Mouse (Mus musculus) limb, embryonic 14.5 days (tissue): ENCODE measurements around the gene Lbh. TPM values are rescaled to one million over a fixed set of nuclear protein-coding genes. Genes with fewer than 3 reads are reported as not detected.

Experiments
- ATAC-seq: fragments of 200-750 bp; cut with Nextera tagmentation; 2 replicates; pipeline ENCODE4 v1.8.0; 2017; ENCODE audit warnings: low read depth, moderate number of reproducible peaks, moderate TSS enrichment; ENCODE audit not compliant: low FRiP score
- DNase-seq: peaks from one replicate; pipeline ENCODE4 v3.0.0-alpha.2; 2015; ENCODE audit warnings: low spot score
- H3K27ac ChIP-seq: fragments of 300-500 bp; sonication (generic); replicated peaks from 2 replicates; pipeline ENCODE4 v1.5.1; 2014; ENCODE audit warnings: low read depth, mild to moderate bottlenecking, low read length, moderate library complexity, mixed read lengths
- H3K27me3 ChIP-seq: fragments of 300-500 bp; sonication (generic); 2 replicates; pipeline ENCODE4 v1.6.1; 2014; ENCODE audit warnings: low read length, mixed read lengths; ENCODE audit not compliant: control insufficient read depth, insufficient read depth
- H3K36me3 ChIP-seq: fragments of 300-500 bp; sonication (generic); 2 replicates; pipeline ENCODE4 v1.6.1; 2014; ENCODE audit warnings: mild to moderate bottlenecking, low read length, moderate library complexity, mixed read lengths; ENCODE audit not compliant: control insufficient read depth, insufficient read depth
- H3K4me1 ChIP-seq: fragments of 300-500 bp; sonication (generic); 2 replicates; pipeline ENCODE4 v1.6.1; 2014; ENCODE audit warnings: antibody characterized with exemption, low read length, mixed read lengths; ENCODE audit not compliant: control insufficient read depth, insufficient read depth
- H3K4me2 ChIP-seq: fragments of 300-500 bp; sonication (generic); replicated peaks from 2 replicates; pipeline ENCODE4 v1.6.1; 2014; ENCODE audit warnings: low read depth, mild to moderate bottlenecking, low read length, moderate library complexity; ENCODE audit not compliant: severe bottlenecking
- H3K4me3 ChIP-seq: fragments of 300-500 bp; sonication (generic); replicated peaks from 2 replicates; pipeline ENCODE4 v1.5.1; 2014; ENCODE audit warnings: low read length
- H3K9ac ChIP-seq: fragments of 300-500 bp; sonication (generic); 2 replicates; pipeline ENCODE4 v1.6.1; 2014; ENCODE audit warnings: mild to moderate bottlenecking, low read depth, low read length, moderate library complexity; ENCODE audit not compliant: severe bottlenecking
- H3K9me3 ChIP-seq: fragments of 300-500 bp; sonication (generic); 2 replicates; pipeline ENCODE4 v1.6.1; 2016; ENCODE audit warnings: low read length; ENCODE audit not compliant: control insufficient read depth
- POLR2A ChIP-seq: fragments of 200-500 bp; IDR thresholded peaks from 2 replicates; pipeline ENCODE4 v1.8.0; 2012; ENCODE audit warnings: inconsistent platforms, mild to moderate bottlenecking, moderate library complexity, borderline replicate concordance; ENCODE audit not compliant: insufficient read depth, insufficient read length; ENCODE audit errors: extremely low read depth
- WGBS: fragments of 180-500 bp; shearing (Covaris S2); extraction: QIAGEN DNeasy Blood & Tissue Kit; methylation state at CpG from one replicate; pipeline ENCODE4 v1.1.7; 2014; 5-methylcytosine and 5-hydroxymethylcytosine counted together
- polyA plus RNA-seq, 2 experiments: library from polyadenylated mRNA; depleted of rRNA in 1 of 2; stranded (reverse) in 1 of 2; unstranded in 1 of 2; fragments of >200 nt; fragmentation: Nextera tagmentation in 1 of 2; extraction: Ambion mirVana in 1 of 2; gene quantifications; 2 replicates each; pipeline versions ENCODE4 v1.2.1 to v1.2.3; 2012 to 2014

Gene Lbh
- polyA plus RNA-seq, 2 experiments: 3.9 to 55.3 TPM

DNA sequence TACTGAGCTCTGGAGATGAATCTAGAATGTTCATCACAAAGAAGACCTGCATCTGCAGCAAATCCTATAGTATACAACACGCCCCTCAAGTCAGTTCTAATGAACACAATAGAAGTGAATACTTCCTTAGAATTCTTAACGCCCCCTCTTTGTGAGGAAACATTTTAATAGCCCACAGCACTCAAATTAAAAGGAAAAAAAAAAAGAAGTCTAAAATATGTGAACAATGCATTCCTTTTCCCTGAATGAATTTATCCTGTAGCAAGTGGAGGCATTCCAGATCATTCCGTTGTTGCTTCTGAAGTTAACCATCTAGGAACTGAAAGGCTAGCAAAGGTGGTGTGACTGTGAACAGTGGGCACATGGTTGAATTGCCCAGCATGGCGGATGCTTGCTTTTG lies 50.6 kb downstream of the Lbh start:
- Histone ChIP-seq H3K27ac (no peak overlapping the region), H3K4me3 (no peak overlapping the region), H3K27me3 (no peaks in the 10 kb centered on the region), H3K9me3 (no peaks in the 10 kb centered on the region), H3K36me3 (no peaks in the 10 kb centered on the region), H3K9ac (no peak overlapping the region), H3K4me1 (peaks cover 12% of the 10 kb centered on the region), H3K4me2 (no peak overlapping the region)
- no peak for ATAC-seq
- DNase-seq: no peak
- TF ChIP-seq POLR2A: no peak
- WGBS: 55% methylated on average over 4 of the region's 4 CpGs

DNA sequence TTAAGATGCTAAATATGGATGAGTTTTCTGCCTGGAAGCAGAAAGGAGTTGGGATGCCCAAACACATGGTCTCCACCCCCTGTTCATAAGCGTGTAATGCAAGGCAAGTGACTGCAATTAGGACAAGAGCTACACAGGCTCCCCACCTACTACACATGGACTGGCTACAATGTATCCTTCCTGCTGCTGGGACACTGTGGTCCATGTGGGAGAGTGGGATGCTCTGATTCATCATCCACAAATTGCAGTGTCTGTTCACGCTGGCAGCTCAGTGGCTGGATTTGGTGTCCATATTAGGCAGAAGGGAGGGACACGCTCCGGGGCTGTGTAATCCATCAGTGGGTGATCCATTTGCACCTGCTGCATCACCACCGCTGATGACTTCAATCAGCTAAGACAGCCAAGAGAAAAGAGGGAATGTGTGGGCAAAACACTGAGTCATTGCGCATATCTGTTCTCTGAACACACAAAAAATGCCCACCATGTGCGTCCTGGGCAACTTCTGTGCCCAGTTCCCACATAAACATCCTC lies 52.6 kb downstream of the Lbh start:
- DNase-seq (no peak), ATAC-seq (no peak)
- no peak overlapping the region for H3K27ac ChIP-seq
- TF ChIP-seq POLR2A: no peak
- no peak overlapping the region for H3K9ac ChIP-seq
- no peaks in the 10 kb centered on the region for H3K9me3 ChIP-seq
- no peak overlapping the region for H3K4me3 ChIP-seq
- no peaks in the 10 kb centered on the region for H3K27me3 ChIP-seq
- H3K36me3 ChIP-seq: no peaks in the 10 kb centered on the region
- WGBS: 83% methylated on average over 7 of the region's 7 CpGs
- H3K4me1 ChIP-seq: peaks cover 7% of the 10 kb centered on the region
- no peak overlapping the region for H3K4me2 ChIP-seq

DNA sequence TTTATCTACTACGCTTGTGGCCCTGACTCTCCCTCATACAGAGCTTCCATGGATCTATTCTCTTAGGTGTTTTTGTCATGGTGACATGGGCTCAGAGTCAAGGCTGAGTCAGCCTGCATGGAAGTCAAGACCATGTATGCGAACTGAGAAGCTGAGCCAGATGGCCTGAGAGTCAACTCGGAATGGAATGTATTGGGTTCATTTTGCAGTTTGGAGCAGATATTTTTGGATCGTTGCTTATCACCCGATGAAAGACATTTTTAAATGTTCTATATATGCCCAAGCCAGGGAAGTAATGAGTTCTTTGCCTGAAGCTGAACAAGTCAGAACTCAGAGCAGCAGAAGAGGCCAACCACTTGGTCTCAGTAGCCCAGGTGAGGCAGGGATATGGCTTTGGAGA lies 54.9 kb downstream of the Lbh start:
- 87% methylated on average over 5 of the region's 5 CpGs for whole genome bisulfite sequencing
- Histone ChIP-seq H3K36me3 (no peaks in the 10 kb centered on the region), H3K9ac (no peak overlapping the region), H3K27ac (no peak overlapping the region), H3K4me1 (no peaks in the 10 kb centered on the region), H3K4me3 (no peak overlapping the region), H3K9me3 (no peaks in the 10 kb centered on the region), H3K4me2 (no peak overlapping the region), H3K27me3 (no peaks in the 10 kb centered on the region)
- no peak for TF ChIP-seq POLR2A
- DNase-seq (no peak), ATAC-seq (no peak)

DNA sequence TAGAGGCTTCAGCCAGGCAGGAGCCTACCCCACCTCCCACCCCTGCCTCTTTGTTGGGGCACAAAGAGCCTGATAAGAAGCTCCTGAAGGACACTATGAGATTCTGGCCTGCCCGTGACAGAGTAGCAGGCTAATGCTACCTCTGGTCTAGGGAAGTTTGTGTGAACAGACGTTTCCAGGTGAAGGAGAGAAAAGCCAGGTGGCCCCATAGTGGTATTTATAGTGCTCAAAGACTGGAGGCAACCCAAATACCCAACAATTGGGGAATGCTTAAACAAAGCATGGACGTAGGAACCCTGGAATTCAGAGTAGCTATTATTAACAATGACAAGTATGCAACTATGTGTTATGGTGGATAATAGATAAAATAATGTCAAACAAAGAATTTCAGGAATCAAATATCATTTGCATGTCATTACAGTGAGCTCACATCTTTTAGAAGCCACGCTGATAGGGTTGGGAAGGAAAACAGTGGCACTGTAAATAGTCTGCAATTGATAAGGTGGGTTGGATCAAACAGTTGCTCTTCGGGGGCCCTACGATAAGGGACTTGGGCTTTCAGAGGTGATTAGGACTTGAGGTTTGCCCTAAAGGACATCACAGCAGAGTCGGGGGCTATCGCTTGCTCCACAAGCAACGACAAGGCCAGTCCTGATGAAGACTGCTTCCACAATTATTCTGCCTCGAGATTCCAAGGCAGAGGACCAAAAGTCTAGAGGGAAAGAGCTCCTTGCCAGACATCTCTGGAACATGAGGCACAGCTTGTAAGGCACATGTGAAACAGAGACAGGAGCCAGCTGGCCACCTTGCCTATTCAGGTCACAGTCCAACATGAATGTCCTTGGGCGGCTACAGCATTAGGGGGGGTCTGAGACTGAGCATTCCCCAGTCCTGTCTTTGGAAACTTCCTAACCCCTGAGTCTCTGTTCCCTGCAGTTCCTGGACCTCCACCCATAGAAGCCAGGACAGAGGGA lies 58.4 kb downstream of the Lbh start:
- Histone ChIP-seq H3K4me3 (no peak overlapping the region), H3K4me1 (no peaks in the 10 kb centered on the region), H3K27ac (no peak overlapping the region), H3K27me3 (no peaks in the 10 kb centered on the region), H3K4me2 (no peak overlapping the region), H3K36me3 (no peaks in the 10 kb centered on the region), H3K9ac (no peak overlapping the region), H3K9me3 (no peaks in the 10 kb centered on the region)
- no peak for TF ChIP-seq POLR2A
- no peak for DNase-seq
- ATAC-seq: no peak
- WGBS: 65% methylated on average over 11 of the region's 11 CpGs

DNA sequence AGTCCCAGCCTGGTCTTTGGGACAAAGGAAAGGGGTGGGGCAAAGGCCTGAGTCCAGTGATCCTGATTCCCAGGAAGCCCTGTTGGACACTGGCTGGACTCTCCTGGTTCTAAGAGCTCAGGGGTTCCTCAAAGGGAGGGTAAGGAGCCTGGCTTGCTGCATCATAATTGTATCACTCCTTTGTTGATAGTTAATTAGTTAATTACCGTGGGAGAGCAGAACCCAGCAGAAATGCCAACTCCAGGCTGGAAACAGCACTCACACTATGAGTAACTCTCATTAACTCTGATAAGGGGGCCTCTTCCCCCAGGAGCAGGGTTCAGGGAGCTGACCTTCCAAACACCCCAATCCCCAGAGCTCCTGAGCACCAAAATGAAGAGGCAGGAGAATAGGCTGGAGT lies 59.5 kb downstream of the Lbh start:
- no peaks in the 10 kb centered on the region for H3K9me3 ChIP-seq
- WGBS: 65% methylated on average over 1 of the region's 1 CpGs
- H3K4me3 ChIP-seq: no peak overlapping the region
- H3K27ac ChIP-seq: no peak overlapping the region
- no peaks in the 10 kb centered on the region for H3K4me1 ChIP-seq
- DNase-seq (no peak), ATAC-seq (no peak)
- no peaks in the 10 kb centered on the region for H3K36me3 ChIP-seq
- no peak overlapping the region for H3K9ac ChIP-seq
- H3K27me3 ChIP-seq: no peaks in the 10 kb centered on the region
- no peak overlapping the region for H3K4me2 ChIP-seq
- TF ChIP-seq POLR2A: no peak
